Mouse (Mus musculus): ENCODE results near the gene Npas3. TPM values are rescaled to one million over a fixed set of nuclear protein-coding genes. Genes with fewer than 3 reads are reported as not detected.

The Npas3 gene
- polyA plus RNA-seq, 1 experiment from 2014 or later = 3.7 TPM

DNA sequence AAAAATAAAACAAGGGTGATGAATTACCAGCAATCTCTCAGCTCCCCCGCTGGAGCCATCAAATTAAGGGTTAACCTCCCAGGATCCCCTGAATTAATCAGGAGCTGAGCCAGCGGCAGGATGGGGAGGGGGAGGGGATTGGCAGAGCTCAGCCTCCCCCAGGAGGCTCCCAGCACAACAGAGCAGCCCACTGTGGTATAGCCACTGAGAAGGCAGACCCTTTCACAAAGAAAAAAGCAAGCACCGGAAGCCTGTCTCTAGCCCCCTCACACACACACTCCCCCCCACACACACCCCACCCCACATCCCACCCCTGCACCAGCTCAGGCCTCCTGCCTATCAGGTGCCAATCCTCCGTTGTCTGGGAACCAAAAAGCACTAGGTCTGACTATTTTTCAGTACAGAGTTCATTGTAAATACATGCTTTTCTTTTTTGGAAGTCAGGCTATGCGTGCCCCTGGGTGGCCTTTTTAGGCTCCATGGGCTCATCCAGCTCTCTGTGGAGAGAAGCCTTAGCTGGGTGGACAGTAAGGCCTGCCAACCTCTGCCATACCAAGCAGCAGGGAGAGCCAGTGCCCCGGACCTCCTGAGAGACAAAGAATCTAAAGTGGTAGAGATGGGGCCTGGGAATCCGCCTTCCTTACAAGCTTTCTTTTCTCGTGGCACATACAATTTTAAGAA is 786.3 kb downstream of the Npas3 start:
- DNase-seq (ENCODE audit: low spot score) = no peak
- H3K36me3 ChIP-seq (ENCODE audit: control insufficient read depth, insufficient read depth, low read length) = no peaks in the 10 kb centered on the region
- WGBS = 30% methylated on average over 8 of the region's 8 CpGs
- H3K27ac ChIP-seq (ENCODE audit: low read depth) = no peak overlapping the region
- H3K27me3 ChIP-seq (replicated peaks; ENCODE audit: control insufficient read depth, insufficient read depth, low read length) = no peaks in the 10 kb centered on the region
- H3K9ac ChIP-seq (ENCODE audit: low read length) = no peak overlapping the region
- no peak for ATAC-seq (replicated peaks; ENCODE audit: low FRiP score, low TSS enrichment, low read depth)
- no peak overlapping the region for H3K4me3 ChIP-seq (ENCODE audit: low read depth, low read length)
- H3K4me2 ChIP-seq (ENCODE audit: low read length) = no peak overlapping the region
- H3K4me1 ChIP-seq (replicated peaks; ENCODE audit: control insufficient read depth, insufficient read depth, low read length) = peaks cover 8% of the 10 kb centered on the region
- H3K9me3 ChIP-seq (ENCODE audit: control insufficient read depth, low read length) = no peaks in the 10 kb centered on the region

DNA sequence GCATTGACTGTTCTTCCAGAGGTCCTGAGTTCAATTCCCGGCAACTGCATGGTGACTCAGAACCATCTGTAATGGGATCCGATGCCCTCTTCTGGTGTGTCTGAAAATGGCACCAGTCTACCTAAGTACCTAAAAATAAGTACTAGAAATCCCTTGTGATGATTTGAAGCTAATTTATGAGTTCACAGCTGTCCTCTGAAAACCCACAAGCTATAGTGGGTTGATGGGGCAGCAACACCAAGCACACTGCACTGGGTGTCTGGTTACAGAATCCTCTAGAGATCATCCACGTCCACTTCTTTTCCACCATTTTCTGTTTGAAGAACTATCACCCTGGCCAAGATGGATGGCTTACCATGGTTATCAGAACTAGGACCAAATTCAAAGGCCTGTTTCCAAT is 789.1 kb downstream of the Npas3 start:
- Histone ChIP-seq H3K36me3 (ENCODE audit: control insufficient read depth, insufficient read depth, low read length) (no peaks in the 10 kb centered on the region), H3K4me3 (ENCODE audit: low read depth, low read length) (no peak overlapping the region), H3K27me3 (replicated peaks; ENCODE audit: control insufficient read depth, insufficient read depth, low read length) (no peaks in the 10 kb centered on the region), H3K9me3 (ENCODE audit: control insufficient read depth, low read length) (no peaks in the 10 kb centered on the region), H3K27ac (ENCODE audit: low read depth) (no peak overlapping the region), H3K4me1 (replicated peaks; ENCODE audit: control insufficient read depth, insufficient read depth, low read length) (peaks cover 8% of the 10 kb centered on the region), H3K4me2 (ENCODE audit: low read length) (no peak overlapping the region), H3K9ac (ENCODE audit: low read length) (no peak overlapping the region)
- DNase-seq (ENCODE audit: low spot score) (no peak), ATAC-seq (replicated peaks; ENCODE audit: low FRiP score, low TSS enrichment, low read depth) (no peak)
- WGBS = 92% methylated on average over 3 of the region's 3 CpGs

DNA sequence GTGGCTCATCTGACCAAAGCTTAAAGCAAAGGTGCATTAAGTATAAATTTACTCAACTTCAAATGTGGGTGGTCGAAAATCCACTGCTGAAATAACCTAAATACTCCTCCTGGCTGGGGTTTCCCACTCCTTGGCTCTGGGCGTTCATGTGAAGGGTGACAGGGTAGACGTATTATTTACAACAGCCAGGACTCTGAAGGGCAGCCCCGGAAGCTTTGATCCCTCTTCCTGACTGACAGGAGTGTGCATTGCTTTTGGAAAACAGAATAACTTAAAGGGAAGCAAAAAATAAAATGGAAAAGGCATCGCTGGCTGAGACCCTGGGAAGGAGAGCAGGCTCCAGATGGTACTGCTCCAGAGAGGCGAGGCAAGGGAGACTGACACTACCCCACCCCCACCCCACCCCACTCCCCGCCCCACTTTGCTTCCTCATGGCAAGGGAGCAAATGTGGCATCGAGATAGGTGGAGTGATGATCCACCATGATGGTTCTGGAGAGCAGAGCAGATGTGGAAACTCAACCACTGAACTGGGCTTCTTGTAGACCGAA is 794.6 kb downstream of the Npas3 start:
- DNase-seq (ENCODE audit: low spot score) (no peak), ATAC-seq (replicated peaks; ENCODE audit: low FRiP score, low TSS enrichment, low read depth) (no peak)
- H3K27ac ChIP-seq (ENCODE audit: low read depth) = no peak overlapping the region
- no peak overlapping the region for H3K9ac ChIP-seq (ENCODE audit: low read length)
- no peaks in the 10 kb centered on the region for H3K9me3 ChIP-seq (ENCODE audit: control insufficient read depth, low read length)
- H3K36me3 ChIP-seq (ENCODE audit: control insufficient read depth, insufficient read depth, low read length) = no peaks in the 10 kb centered on the region
- H3K4me2 ChIP-seq (ENCODE audit: low read length) = no peak overlapping the region
- no peak overlapping the region for H3K4me3 ChIP-seq (ENCODE audit: low read depth, low read length)
- no peaks in the 10 kb centered on the region for H3K27me3 ChIP-seq (replicated peaks; ENCODE audit: control insufficient read depth, insufficient read depth, low read length)
- 38% methylated on average over 9 of the region's 9 CpGs for WGBS
- H3K4me1 ChIP-seq (replicated peaks; ENCODE audit: control insufficient read depth, insufficient read depth, low read length) = peaks cover 2% of the 10 kb centered on the region; the same call in 1 of the 2 replicates

DNA sequence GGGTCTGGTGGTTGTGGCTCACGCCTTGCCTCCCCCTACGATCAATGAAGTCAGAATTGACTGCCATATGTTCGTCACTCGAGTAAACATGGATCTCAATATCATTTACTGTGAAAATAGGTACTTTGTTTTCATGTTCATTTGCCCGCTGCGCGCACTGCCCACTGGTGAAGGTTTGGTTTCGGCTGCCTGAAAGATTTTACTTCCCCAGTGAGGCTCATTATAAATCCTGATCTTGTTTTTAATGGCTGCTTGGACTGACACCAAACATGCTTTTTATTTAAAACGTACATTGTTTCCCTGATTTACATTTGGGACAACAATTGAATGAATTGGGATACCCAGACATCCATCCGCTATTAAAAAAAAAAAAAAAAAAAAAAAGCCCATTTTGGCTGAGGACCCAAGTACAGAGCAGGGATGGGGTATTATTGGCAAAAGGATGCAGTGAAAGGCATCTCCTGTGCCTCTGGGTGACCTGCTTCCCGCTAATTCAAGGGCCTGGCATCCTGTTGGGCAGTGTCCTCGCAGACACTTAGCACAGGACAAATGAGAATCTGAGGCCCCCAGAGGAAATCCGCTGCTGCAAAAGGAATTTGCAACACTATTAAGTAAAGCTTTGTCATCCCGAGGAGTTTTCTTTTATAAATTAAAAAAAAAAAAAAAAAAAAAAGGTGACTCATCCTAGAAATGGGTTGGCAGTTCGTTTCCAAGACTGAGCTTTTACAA is 796.3 kb downstream of the Npas3 start:
- Histone ChIP-seq H3K4me3 (ENCODE audit: low read depth, low read length) (no peak overlapping the region), H3K4me2 (ENCODE audit: low read length) (no peak overlapping the region), H3K27me3 (replicated peaks; ENCODE audit: control insufficient read depth, insufficient read depth, low read length) (no peaks in the 10 kb centered on the region), H3K9me3 (ENCODE audit: control insufficient read depth, low read length) (no peaks in the 10 kb centered on the region), H3K4me1 (replicated peaks; ENCODE audit: control insufficient read depth, insufficient read depth, low read length) (peaks cover 2% of the 10 kb centered on the region; the same call in 1 of the 2 replicates), H3K27ac (ENCODE audit: low read depth) (no peak overlapping the region), H3K9ac (ENCODE audit: low read length) (no peak overlapping the region), H3K36me3 (ENCODE audit: control insufficient read depth, insufficient read depth, low read length) (no peaks in the 10 kb centered on the region)
- DNase-seq (ENCODE audit: low spot score) = no peak
- 80% methylated on average over 15 of the region's 15 CpGs for WGBS
- ATAC-seq (replicated peaks; ENCODE audit: low FRiP score, low TSS enrichment, low read depth) = no peak

DNA sequence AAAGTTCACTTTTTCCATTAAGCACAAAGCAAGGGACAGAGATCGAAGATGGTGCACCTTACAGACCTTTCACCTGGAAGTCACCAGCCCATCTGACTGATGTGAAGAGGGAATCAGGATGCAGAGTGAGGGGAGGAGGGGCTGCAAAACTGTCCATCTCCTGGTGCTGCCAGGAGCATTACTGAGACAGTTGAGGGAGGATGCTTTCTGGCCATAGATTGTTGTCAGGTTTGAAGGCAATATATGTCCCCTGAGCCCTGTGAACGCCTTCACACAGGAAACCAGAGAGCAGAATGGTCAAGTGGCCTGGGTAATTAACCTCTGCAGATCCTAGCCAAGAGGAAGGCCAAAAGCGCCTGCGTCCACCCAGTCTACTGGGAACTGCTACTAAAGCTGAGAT is 796.9 kb downstream of the Npas3 start:
- no peak overlapping the region for H3K9ac ChIP-seq (ENCODE audit: low read length)
- H3K36me3 ChIP-seq (ENCODE audit: control insufficient read depth, insufficient read depth, low read length) = no peaks in the 10 kb centered on the region
- no peak overlapping the region for H3K4me3 ChIP-seq (ENCODE audit: low read depth, low read length)
- WGBS = 72% methylated on average over 4 of the region's 4 CpGs
- no peaks in the 10 kb centered on the region for H3K27me3 ChIP-seq (replicated peaks; ENCODE audit: control insufficient read depth, insufficient read depth, low read length)
- DNase-seq (ENCODE audit: low spot score) = no peak
- no peak overlapping the region for H3K4me2 ChIP-seq (ENCODE audit: low read length)
- H3K4me1 ChIP-seq (replicated peaks; ENCODE audit: control insufficient read depth, insufficient read depth, low read length) = peaks cover 2% of the 10 kb centered on the region; the same call in 1 of the 2 replicates
- no peak for ATAC-seq (replicated peaks; ENCODE audit: low FRiP score, low TSS enrichment, low read depth)
- H3K27ac ChIP-seq (ENCODE audit: low read depth) = no peak overlapping the region
- no peaks in the 10 kb centered on the region for H3K9me3 ChIP-seq (ENCODE audit: control insufficient read depth, low read length)

DNA sequence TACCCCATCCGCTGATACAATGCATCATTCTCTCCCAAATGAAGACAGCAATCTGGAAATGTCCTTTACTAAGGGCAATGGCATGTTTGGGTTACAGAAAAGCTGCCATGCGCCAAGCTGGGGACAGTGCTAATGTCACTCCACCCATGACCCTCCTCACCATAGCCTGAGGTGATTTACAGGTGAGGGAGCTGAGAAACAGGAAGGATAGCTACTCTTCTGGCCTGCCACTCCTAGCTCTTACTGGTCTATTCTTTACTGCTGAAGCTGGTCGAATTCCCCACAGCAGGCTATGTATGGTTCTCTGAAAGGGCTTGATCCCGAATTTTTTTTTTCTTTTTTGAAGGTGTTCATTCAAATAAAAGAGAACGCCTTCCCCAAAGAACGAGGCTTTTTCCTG is 798.3 kb downstream of the Npas3 start:
- Histone ChIP-seq H3K27me3 (replicated peaks; ENCODE audit: control insufficient read depth, insufficient read depth, low read length) (no peaks in the 10 kb centered on the region), H3K36me3 (ENCODE audit: control insufficient read depth, insufficient read depth, low read length) (no peaks in the 10 kb centered on the region), H3K9ac (ENCODE audit: low read length) (no peak overlapping the region), H3K4me1 (replicated peaks; ENCODE audit: control insufficient read depth, insufficient read depth, low read length) (peaks cover 2% of the 10 kb centered on the region; the same call in 1 of the 2 replicates), H3K4me3 (ENCODE audit: low read depth, low read length) (no peak overlapping the region), H3K27ac (ENCODE audit: low read depth) (no peak overlapping the region), H3K4me2 (ENCODE audit: low read length) (no peak overlapping the region), H3K9me3 (ENCODE audit: control insufficient read depth, low read length) (no peaks in the 10 kb centered on the region)
- ATAC-seq (replicated peaks; ENCODE audit: low FRiP score, low TSS enrichment, low read depth) (no peak), DNase-seq (ENCODE audit: low spot score) (no peak)
- 79% methylated on average over 6 of the region's 6 CpGs for WGBS

DNA sequence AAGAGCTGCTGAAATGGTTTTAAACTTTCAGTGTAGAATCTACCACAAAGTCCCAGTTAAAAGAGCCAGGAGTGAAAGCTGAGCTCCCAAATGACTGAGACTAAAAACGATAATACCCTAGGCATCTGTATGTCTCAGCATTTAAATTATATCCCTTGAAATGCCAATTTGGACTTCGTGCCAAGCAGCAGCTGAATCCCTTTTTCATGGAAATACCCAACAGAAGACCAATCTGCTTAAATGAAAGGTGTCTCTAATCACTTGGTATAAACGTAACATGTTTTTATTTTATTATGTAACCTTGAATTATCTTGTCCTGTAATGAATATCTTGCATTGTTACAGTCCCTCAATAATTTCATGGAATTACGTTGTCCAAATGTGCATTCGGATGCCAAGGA is 799.6 kb downstream of the Npas3 start:
- Histone ChIP-seq H3K9me3 (ENCODE audit: control insufficient read depth, low read length) (no peaks in the 10 kb centered on the region), H3K9ac (ENCODE audit: low read length) (no peak overlapping the region), H3K4me2 (ENCODE audit: low read length) (no peak overlapping the region), H3K36me3 (ENCODE audit: control insufficient read depth, insufficient read depth, low read length) (no peaks in the 10 kb centered on the region), H3K27me3 (replicated peaks; ENCODE audit: control insufficient read depth, insufficient read depth, low read length) (no peaks in the 10 kb centered on the region), H3K4me3 (ENCODE audit: low read depth, low read length) (no peak overlapping the region), H3K4me1 (replicated peaks; ENCODE audit: control insufficient read depth, insufficient read depth, low read length) (no peaks in the 10 kb centered on the region), H3K27ac (ENCODE audit: low read depth) (no peak overlapping the region)
- no peak for ATAC-seq (replicated peaks; ENCODE audit: low FRiP score, low TSS enrichment, low read depth)
- WGBS = 90% methylated on average over 5 of the region's 5 CpGs
- DNase-seq (ENCODE audit: low spot score) = no peak

DNA sequence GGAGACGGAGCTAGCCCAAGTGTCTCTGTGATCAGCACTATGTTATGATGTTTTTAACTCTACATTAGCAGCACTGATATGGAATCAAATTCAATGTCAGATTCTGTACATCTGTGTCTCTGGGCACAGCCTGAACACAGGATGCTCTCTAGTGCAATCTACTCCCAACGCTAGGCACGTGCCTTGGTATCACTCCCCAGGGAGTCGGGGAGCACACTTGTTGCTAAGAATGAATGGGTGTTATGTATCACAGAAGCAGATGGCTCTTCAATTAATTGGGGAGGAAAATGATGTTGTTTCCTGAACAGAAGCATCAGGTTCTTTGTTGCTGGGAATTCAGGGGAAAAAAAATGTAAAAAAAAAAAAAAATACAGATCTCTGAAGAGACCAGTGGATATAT is 801.4 kb downstream of the Npas3 start:
- Histone ChIP-seq H3K36me3 (ENCODE audit: control insufficient read depth, insufficient read depth, low read length) (no peaks in the 10 kb centered on the region), H3K4me2 (ENCODE audit: low read length) (no peak overlapping the region), H3K9ac (ENCODE audit: low read length) (no peak overlapping the region), H3K9me3 (ENCODE audit: control insufficient read depth, low read length) (no peaks in the 10 kb centered on the region), H3K27ac (ENCODE audit: low read depth) (no peak overlapping the region), H3K27me3 (replicated peaks; ENCODE audit: control insufficient read depth, insufficient read depth, low read length) (no peaks in the 10 kb centered on the region), H3K4me3 (ENCODE audit: low read depth, low read length) (no peak overlapping the region), H3K4me1 (replicated peaks; ENCODE audit: control insufficient read depth, insufficient read depth, low read length) (no peaks in the 10 kb centered on the region)
- no peak for DNase-seq (ENCODE audit: low spot score)
- WGBS = 88% methylated on average over 4 of the region's 4 CpGs
- ATAC-seq (replicated peaks; ENCODE audit: low FRiP score, low TSS enrichment, low read depth) = no peak

Data from intestine, embryonic 14.5 days (tissue).